Mouse (Mus musculus) midbrain, postnatal 0 days (tissue): ENCODE data around the gene Lcn6. TPM values are rescaled to one million over a fixed set of nuclear protein-coding genes. Genes with fewer than 3 reads are reported as not detected.
A peak's percentile ranks its signal among the peaks of the same experiment; 100 is the strongest.
"Not testable (repeated sequence)": the region's sequence is repeated elsewhere in the genome, so short reads cannot be mapped to it uniquely, and the experiment has no call there.

Source experiments
- ATAC-seq: fragments of 200-750 bp; cut with Nextera tagmentation; 2 replicates; pipeline ENCODE4 v1.8.0; 2017; ENCODE audit warnings: moderate number of reproducible peaks, mild to moderate bottlenecking, moderate TSS enrichment, moderate library complexity; ENCODE audit not compliant: low FRiP score
- DNase-seq: peaks from one replicate; pipeline ENCODE4 v3.0.0-alpha.2; 2015; ENCODE audit warnings: low spot score
- H3K27ac ChIP-seq: fragments of 300-500 bp; sonication (generic); 2 replicates; pipeline ENCODE4 v1.5.1; 2014; ENCODE audit warnings: low read depth, mild to moderate bottlenecking, low read length, mixed read lengths
- H3K27me3 ChIP-seq: fragments of 300-500 bp; sonication (generic); 2 replicates; pipeline ENCODE4 v1.6.1; 2014; ENCODE audit warnings: low read length, control low read depth, mixed read lengths; ENCODE audit not compliant: insufficient read depth
- H3K36me3 ChIP-seq: fragments of 300-500 bp; sonication (generic); 2 replicates; pipeline ENCODE4 v1.6.1; 2014; ENCODE audit warnings: low read length, control low read depth, mixed read lengths; ENCODE audit not compliant: insufficient read depth
- H3K4me1 ChIP-seq: fragments of 300-500 bp; sonication (generic); 2 replicates; pipeline ENCODE4 v1.6.1; 2014; ENCODE audit warnings: mild to moderate bottlenecking, control low read depth, antibody characterized with exemption, low read length, mixed read lengths; ENCODE audit not compliant: insufficient read depth
- H3K4me2 ChIP-seq: fragments of 300-500 bp; sonication (generic); 2 replicates; pipeline ENCODE4 v1.6.1; 2014; ENCODE audit warnings: low read depth, mild to moderate bottlenecking, low read length, mixed read lengths; ENCODE audit not compliant: poor library complexity, severe bottlenecking
- H3K4me3 ChIP-seq: fragments of 300-500 bp; sonication (generic); 2 replicates; pipeline ENCODE4 v1.5.1; 2014; ENCODE audit warnings: low read depth, mild to moderate bottlenecking, low read length, moderate library complexity
- H3K9ac ChIP-seq: fragments of 300-500 bp; sonication (generic); replicated peaks from 2 replicates; pipeline ENCODE4 v1.6.1; 2014; ENCODE audit warnings: mild to moderate bottlenecking, low read length, moderate library complexity, mixed read lengths; ENCODE audit not compliant: poor library complexity, severe bottlenecking
- H3K9me3 ChIP-seq: fragments of 300-500 bp; sonication (generic); 2 replicates; pipeline ENCODE4 v1.6.1; 2016; ENCODE audit warnings: low read length, control low read depth
- CTCF ChIP-seq: IDR thresholded peaks from 2 replicates; pipeline ENCODE4 v1.5.1; 2016; ENCODE audit warnings: antibody characterized with exemption, mild to moderate bottlenecking
- WGBS: fragments of 180-500 bp; shearing (Covaris S2); extraction: QIAGEN DNeasy Blood & Tissue Kit; methylation state at CpG from one replicate; pipeline ENCODE4 v1.1.7; 2014; 5-methylcytosine and 5-hydroxymethylcytosine counted together
- polyA plus RNA-seq: library from polyadenylated mRNA; unstranded; fragments of >200 nt; fragmentation: Nextera tagmentation; extraction: Ambion mirVana; gene quantifications from 2 replicates; pipeline ENCODE4 v1.2.1, GENCODE M21; 2015
- total RNA-seq: library from RNA; depleted of rRNA; stranded (reverse); fragments of >200 nt; gene quantifications from 2 replicates; pipeline ENCODE4 v1.2.3, GENCODE M21; 2014

Lcn6 gene
- total and polyA plus RNA-seq, 2 experiments from 2014 or later = not detected

DNA sequence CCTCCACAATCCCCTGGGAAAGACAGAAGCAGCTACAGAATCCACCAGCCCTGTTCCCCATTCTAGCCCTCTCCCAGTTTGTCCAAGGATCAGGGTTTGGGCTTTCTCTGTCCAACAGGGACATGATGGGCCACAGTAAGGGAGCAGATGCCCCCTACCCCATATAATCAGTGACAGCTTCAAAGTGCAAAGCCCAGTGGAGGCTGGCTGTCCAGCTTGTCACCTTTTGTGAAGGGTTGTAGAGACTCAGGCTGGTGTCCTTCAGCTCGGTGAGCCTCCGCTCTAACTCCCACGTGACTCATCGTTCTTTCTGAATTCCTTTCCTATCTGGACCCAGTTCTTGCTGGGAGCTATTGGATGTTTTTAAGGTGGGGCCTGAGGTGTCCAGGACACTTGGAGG, 27.1 kb downstream of the Lcn6 start:
- no peak overlapping the region for H3K4me2 ChIP-seq
- WGBS = 87% methylated on average over 4 of the region's 4 CpGs
- H3K27ac ChIP-seq = no peak overlapping the region
- no peak for ATAC-seq
- H3K4me3 ChIP-seq = no peak overlapping the region
- H3K27me3 ChIP-seq = no peaks in the 10 kb centered on the region
- peaks cover 8% of the 10 kb centered on the region; the same call in 1 of the 2 replicates for H3K4me1 ChIP-seq
- H3K9me3 ChIP-seq = no peaks in the 10 kb centered on the region
- no peak for DNase-seq
- H3K36me3 ChIP-seq = no peaks in the 10 kb centered on the region
- no peak for TF ChIP-seq CTCF
- H3K9ac ChIP-seq = no peak overlapping the region

DNA sequence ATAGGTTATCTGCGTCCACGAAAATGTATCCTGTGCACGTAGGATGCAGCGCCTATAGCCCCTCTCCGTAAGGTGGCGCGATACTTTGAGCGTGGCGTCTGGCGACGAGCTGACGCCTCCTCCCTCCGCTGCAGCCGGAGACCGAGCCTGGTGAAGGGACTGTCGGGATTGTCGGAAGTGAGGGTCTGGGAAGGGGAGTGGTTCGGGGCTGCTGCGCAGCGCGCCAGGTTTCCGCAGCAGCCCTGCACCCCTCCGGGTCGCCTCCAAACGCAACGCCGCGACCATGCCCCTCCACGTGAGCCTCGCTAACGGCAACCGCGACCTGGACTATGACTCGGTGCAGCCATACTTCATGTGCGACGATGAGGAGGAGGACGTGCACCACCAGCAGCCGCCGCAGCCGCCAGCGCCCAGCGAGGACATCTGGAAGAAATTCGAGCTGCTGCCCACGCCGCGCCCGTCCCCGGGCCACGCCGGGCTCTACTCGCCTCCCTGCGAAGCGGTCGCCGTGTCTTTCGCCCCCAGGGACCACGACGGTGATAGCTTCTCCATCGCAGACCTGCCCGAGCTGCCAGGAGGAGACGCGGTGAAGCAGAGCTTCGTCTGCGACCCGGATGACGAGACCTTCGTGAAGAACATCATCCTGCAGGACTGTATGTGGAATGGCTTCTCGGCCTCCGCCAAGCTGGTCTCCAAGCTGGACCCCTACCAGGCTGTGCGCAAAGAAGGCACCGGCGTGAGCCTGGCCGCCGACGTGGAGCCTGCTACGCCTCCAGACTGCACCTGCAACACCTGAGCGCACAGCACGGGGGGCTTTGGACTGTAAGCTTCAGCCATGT, 30.3 kb downstream of the Lcn6 start, which contains the start of gene Bmyc:
Gene Bmyc (plus strand): TSS at position 97 of the 839 bp plus-strand sequence.
- WGBS = under 1% methylated on average over 73 of the region's 78 CpGs
- peak; percentile 85 for TF ChIP-seq CTCF

GRCm38 (mm10) chr2:25708121-25708520, 31.5 kb downstream of the Lcn6 start:
- no peak for ATAC-seq
- Histone ChIP-seq H3K4me3 (peak overlapping the region; percentile 78), H3K4me1 (peaks cover 11% of the 10 kb centered on the region), H3K9me3 (no peaks in the 10 kb centered on the region), H3K9ac (no peak overlapping the region), H3K36me3 (no peaks in the 10 kb centered on the region), H3K4me2 (peak overlapping the region; percentile 79), H3K27ac (no peak overlapping the region), H3K27me3 (no peaks in the 10 kb centered on the region)
- peak; percentile 68 for DNase-seq
- peak; percentile 61 for TF ChIP-seq CTCF
- WGBS = 85% methylated on average over 2 of the region's 2 CpGs

More for the DNA sequence above, 30.3 kb downstream of the Lcn6 start, which contains the start of gene Bmyc:
- peaks cover 11% of the 10 kb centered on the region for H3K4me1 ChIP-seq
- no peaks in the 10 kb centered on the region for H3K36me3 ChIP-seq
- no peaks in the 10 kb centered on the region for H3K27me3 ChIP-seq
- DNase-seq (peak; percentile 95), ATAC-seq (peak; percentile 93)
- no peaks in the 10 kb centered on the region for H3K9me3 ChIP-seq
- peak within 1 kb of the TSS; percentile 88 for H3K27ac ChIP-seq
- H3K4me2 ChIP-seq = peak within 1 kb of the TSS; percentile 79
- H3K9ac ChIP-seq = peak within 1 kb of the TSS; percentile 73
- H3K4me3 ChIP-seq = peak within 1 kb of the TSS; percentile 78

GRCm38 (mm10) chr2:25709056-25709455, 32.5 kb downstream of the Lcn6 start:
- H3K27ac ChIP-seq, H3K36me3 ChIP-seq, ATAC-seq, DNase-seq, H3K9me3 ChIP-seq, H3K9ac ChIP-seq, H3K27me3 ChIP-seq, H3K4me3 ChIP-seq: not testable (repeated sequence)
- peak overlapping the region; percentile 79 for H3K4me2 ChIP-seq
- H3K4me1 ChIP-seq = peaks cover 11% of the 10 kb centered on the region
- WGBS = 93% methylated on average over 1 of the region's 1 CpGs

- H3K4me1 ChIP-seq = peaks cover 11% of the 10 kb centered on the region
- H3K4me2 ChIP-seq, H3K36me3 ChIP-seq, H3K9ac ChIP-seq, H3K4me3 ChIP-seq, DNase-seq, H3K9me3 ChIP-seq, ATAC-seq, H3K27ac ChIP-seq, H3K27me3 ChIP-seq: not testable (repeated sequence)
- WGBS = 64% methylated on average over 2 of the region's 2 CpGs
These were observed 33.2 kb downstream of the Lcn6 start for GRCm38 (mm10) chr2:25709791-25710190.

DNA sequence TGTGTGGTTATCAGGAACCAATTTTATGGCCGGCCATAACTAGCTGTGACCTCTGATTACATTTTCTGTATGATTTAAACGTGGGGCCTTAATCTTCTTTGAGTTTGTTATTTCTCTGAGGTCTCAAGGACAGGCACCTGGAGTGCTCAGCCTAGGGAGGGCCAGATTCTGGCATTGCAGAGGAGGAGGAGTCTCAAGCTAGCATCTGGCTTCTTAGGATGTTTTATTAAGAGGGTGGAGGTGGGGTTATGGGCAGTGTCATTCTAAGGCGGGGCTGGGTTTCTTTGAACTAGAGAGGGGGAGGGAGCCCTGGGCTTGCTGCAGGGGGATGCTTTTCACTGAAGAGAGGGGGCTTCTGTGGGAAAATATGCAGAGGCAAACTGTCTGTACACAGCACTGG, 35.1 kb downstream of the Lcn6 start:
- not testable (repeated sequence) for H3K36me3 ChIP-seq, H3K9me3 ChIP-seq, H3K27me3 ChIP-seq, ATAC-seq, H3K9ac ChIP-seq, H3K27ac ChIP-seq, DNase-seq, H3K4me2 ChIP-seq, H3K4me3 ChIP-seq
- H3K4me1 ChIP-seq = peaks cover 11% of the 10 kb centered on the region
- WGBS = 33% methylated on average over 3 of the region's 3 CpGs
